Mouse (Mus musculus) lung, embryonic 15.5 days (tissue): Measurements from ENCODE around the gene Coq10a. TPM values are rescaled to one million over a fixed set of nuclear protein-coding genes. Genes with fewer than 3 reads are reported as not detected.

Experiments
- ATAC-seq: fragments of 200-750 bp; cut with Nextera tagmentation; 2 replicates; pipeline ENCODE4 v1.8.0; 2017; ENCODE audit warnings: moderate number of reproducible peaks, borderline replicate concordance; ENCODE audit not compliant: low FRiP score, low TSS enrichment; ENCODE audit errors: extremely low read depth
- H3K27ac ChIP-seq: fragments of 300-500 bp; sonication (generic); 2 replicates; pipeline ENCODE4 v1.5.1; 2015; ENCODE audit warnings: moderate library complexity, mild to moderate bottlenecking, inconsistent platforms
- H3K27me3 ChIP-seq: fragments of 300-500 bp; sonication (generic); 2 replicates; pipeline ENCODE4 v1.6.1; 2015; ENCODE audit warnings: inconsistent platforms
- H3K36me3 ChIP-seq: fragments of 300-500 bp; sonication (generic); 2 replicates; pipeline ENCODE4 v1.6.1; 2015; ENCODE audit warnings: inconsistent platforms
- H3K4me1 ChIP-seq: fragments of 300-500 bp; sonication (generic); 2 replicates; pipeline ENCODE4 v1.6.1; 2015; ENCODE audit warnings: inconsistent platforms
- H3K4me2 ChIP-seq: fragments of 300-500 bp; sonication (generic); 2 replicates; pipeline ENCODE4 v1.6.1; 2015; ENCODE audit warnings: inconsistent platforms, mild to moderate bottlenecking, moderate library complexity
- H3K4me3 ChIP-seq: fragments of 300-500 bp; sonication (generic); 2 replicates; pipeline ENCODE4 v1.5.1; 2015; ENCODE audit warnings: mild to moderate bottlenecking, inconsistent platforms
- H3K9ac ChIP-seq: fragments of 300-500 bp; sonication (generic); 2 replicates; pipeline ENCODE4 v1.6.1; 2015; ENCODE audit warnings: inconsistent platforms
- H3K9me3 ChIP-seq: fragments of 300-500 bp; sonication (generic); 2 replicates; pipeline ENCODE4 v1.6.1; 2016; ENCODE audit warnings: inconsistent platforms
- WGBS: fragments of 180-500 bp; shearing (Covaris S2); methylation state at CpG from one replicate; pipeline ENCODE4 v1.1.7; 2015; 5-methylcytosine and 5-hydroxymethylcytosine counted together
- polyA plus RNA-seq: library from polyadenylated mRNA; unstranded; fragments of >200 nt; fragmentation: Nextera tagmentation; extraction: Ambion mirVana; gene quantifications from 2 replicates; pipeline ENCODE4 v1.2.1, GENCODE M21; 2015

Gene Coq10a
- 12.5 and 12.6 TPM in 2 replicates for polyA plus RNA-seq

DNA sequence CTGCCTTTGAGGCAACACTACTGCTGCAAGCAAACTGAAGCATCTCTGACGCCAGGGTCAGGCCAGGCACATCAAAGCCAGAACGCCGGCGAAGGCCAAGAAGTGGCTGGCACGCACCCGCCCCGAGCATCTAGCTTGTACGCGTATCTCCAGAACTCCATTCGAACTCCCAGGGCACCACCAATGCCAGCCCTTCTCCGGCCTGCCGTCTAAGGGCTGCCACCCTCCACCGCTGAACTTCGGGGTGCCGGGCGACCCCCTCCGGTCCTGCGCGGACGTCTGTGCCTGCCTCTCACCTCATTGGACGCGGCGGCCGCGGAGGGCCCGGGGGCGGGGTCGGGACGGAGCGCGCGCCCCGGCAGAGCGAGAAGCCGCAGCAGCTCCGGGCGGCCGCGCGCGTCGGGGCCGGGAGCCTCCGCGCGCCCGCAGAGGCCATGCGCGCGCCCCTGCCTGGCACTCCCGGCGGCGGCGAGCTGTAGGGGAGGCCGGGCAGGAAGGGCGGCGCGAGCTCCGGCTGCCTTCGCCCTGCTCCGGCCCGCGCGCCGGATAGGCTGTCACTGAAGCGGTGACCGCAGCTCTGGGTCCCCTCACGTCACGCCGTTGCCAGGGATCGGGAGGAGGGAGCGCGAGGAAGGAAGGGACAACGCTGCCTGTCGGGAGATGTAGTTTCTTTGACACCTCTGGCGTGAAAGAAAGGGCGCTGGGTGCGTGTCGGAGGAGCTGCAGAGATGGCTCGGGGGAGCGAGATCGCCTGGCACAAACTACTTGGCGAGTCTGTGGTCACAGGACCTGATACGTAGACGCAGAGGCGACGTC is at the start of gene Coq10a:
Gene Coq10a, minus strand, starts transcription at position 596 of the 816 bp plus-strand sequence.
- Histone ChIP-seq H3K4me1 (peaks cover 14% of the 10 kb centered on the region), H3K9me3 (no peaks in the 10 kb centered on the region), H3K4me2 (peak within 1 kb of the TSS; percentile 84), H3K9ac (peak within 1 kb of the TSS; percentile 74), H3K27me3 (no peaks in the 10 kb centered on the region), H3K4me3 (peak within 1 kb of the TSS; percentile 70), H3K27ac (peak within 1 kb of the TSS; percentile 97), H3K36me3 (peaks cover 10% of the 10 kb centered on the region)
- under 1% methylated on average over 75 of the region's 87 CpGs for WGBS
- peak; percentile 97 for ATAC-seq

DNA sequence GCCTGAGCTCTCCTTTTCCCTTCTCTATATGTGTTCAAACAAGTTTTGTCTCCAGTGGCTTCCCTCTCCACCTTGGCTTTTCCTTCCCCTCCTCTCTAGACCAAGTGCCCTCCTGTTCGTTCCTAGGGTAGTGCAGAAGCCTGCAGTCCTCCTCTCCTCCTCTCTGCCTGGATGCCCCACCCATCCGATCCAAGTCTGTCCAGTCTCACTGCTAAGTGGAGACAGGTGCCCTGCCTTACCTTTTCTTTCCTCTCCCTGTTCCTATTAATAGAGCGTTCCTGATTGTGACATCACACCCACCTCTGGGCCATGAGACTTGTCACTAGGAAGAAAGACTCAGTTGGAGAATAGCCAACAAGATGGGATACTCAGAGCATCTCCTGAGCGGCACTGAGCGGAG is 46.1 kb upstream of the Coq10a start:
- Histone ChIP-seq H3K36me3 (peaks cover 42% of the 10 kb centered on the region), H3K9me3 (no peaks in the 10 kb centered on the region), H3K4me2 (no peak overlapping the region), H3K27me3 (no peaks in the 10 kb centered on the region), H3K27ac (no peak overlapping the region), H3K9ac (no peak overlapping the region), H3K4me3 (no peak overlapping the region), H3K4me1 (peaks cover 24% of the 10 kb centered on the region)
- WGBS = 77% methylated on average over 5 of the region's 5 CpGs
- no peak for ATAC-seq

DNA sequence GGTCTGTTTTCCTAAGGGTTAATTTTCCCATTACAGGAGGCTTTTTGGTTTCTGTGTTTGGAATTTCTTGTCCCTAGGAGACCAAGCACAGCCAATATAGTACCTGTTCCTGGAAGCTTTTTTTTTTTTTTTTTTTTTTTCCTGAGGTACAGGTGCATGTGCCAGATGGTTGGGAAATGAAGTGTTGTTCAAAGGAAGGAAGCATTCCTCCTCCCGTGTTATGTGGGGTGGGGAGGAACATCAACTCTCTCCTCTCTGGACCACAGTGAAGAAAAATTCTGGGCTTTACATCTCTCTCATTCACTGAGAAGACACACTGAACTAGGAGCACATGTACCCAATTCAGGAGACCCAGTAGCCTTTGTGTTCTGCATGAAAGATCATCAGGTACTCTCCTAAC is 44.3 kb upstream of the Coq10a start:
- Histone ChIP-seq H3K4me3 (peak overlapping the region; percentile 89; the same call in 1 of the 2 replicates), H3K27ac (no peak overlapping the region), H3K9me3 (no peaks in the 10 kb centered on the region), H3K27me3 (no peaks in the 10 kb centered on the region), H3K4me1 (peaks cover 32% of the 10 kb centered on the region), H3K9ac (no peak overlapping the region), H3K4me2 (peak overlapping the region; percentile 96), H3K36me3 (peaks cover 28% of the 10 kb centered on the region)
- ATAC-seq = no peak
- WGBS = 40% methylated on average over 1 of the region's 1 CpGs

DNA sequence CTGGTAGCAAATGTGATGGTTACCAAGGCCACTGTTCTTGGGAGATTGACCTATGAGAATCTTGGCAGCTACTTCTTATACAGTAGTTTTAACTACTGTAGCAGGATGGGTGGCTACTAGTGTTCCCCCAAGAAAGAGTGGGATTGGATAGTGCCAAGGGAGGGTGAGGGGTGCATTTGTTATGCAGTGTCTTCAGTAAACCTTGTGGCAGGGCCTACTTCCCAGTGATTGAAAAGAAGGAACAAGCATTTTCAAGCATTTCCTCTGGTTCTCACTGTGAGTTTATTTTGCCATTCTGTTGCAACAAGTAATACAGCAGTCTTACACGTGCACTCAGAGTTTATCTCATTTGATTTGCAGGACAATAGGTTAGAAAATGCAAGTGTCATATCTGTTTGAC is 43.8 kb upstream of the Coq10a start:
- Histone ChIP-seq H3K4me3 (peak overlapping the region; percentile 89), H3K36me3 (peaks cover 25% of the 10 kb centered on the region), H3K4me1 (peaks cover 32% of the 10 kb centered on the region), H3K27me3 (no peaks in the 10 kb centered on the region), H3K4me2 (peak overlapping the region; percentile 96), H3K9ac (peak overlapping the region; percentile 82; the same call in 1 of the 2 replicates), H3K27ac (peak overlapping the region; percentile 97), H3K9me3 (no peaks in the 10 kb centered on the region)
- no peak for ATAC-seq
- 27% methylated on average over 1 of the region's 1 CpGs for WGBS

DNA sequence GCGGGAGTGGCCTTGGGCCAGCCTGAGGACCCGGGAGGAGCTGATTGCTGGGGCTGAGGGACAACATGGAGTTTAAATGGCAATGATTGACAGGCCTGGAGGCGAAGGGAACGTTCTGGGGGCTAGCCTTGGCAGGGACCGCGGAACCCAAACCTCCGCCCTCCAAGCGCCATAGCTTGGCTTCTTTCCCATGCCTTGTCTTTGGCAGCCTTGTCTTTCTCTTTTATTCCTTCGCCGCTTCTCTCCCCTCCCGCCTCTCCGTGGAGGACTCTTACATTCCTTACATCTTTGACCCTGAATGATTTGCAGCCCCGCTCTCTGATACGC is 43.2 kb upstream of the Coq10a start:
- Histone ChIP-seq H3K27ac (peak overlapping the region; percentile 97), H3K9me3 (no peaks in the 10 kb centered on the region), H3K4me2 (peak overlapping the region; percentile 96), H3K27me3 (no peaks in the 10 kb centered on the region), H3K9ac (peak overlapping the region; percentile 82), H3K36me3 (peaks cover 20% of the 10 kb centered on the region), H3K4me1 (peaks cover 32% of the 10 kb centered on the region), H3K4me3 (peak overlapping the region; percentile 89)
- no peak for ATAC-seq
- under 1% methylated on average over 14 of the region's 14 CpGs for WGBS

DNA sequence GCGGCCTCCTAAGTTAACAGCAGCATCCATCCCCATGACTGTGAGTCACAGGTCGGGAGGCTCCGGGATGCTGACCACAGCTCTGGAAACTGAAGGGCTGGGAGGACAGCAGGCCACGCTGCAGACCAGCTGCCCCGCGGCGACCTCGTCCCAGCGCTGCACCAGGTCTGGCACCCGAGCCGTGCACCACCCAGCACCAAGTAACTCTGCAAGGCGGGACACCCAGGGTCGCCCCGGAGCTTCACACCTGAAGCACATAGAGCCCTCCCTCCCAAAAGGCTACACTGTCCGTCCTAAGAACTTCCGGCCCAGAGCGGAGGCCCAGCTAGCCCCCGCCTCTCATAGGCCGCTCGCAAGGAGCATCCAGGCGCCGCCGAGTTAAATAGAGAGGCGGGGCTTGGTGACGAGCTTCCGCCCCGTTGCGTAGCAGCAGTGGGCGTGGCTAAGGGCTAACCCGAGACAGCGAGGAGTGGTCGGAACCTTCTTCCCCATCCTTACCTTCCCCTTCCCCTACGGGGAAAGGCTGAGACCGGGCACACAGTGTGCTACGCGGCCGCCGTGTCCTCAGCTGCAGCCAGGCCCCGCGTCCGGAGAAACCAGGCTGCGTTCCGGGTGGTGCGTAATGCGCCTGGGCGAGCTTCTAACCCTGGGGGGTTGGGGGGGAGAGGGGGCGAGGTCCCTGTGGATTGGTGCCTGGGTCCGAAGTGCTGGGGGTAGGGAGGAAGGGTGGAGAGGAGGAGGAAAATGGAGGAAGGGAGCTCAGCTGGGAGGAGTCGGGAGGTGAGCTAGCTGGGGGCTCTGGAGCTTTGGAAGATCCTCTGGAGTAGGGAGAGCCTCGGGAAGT is 42.6 kb upstream of the Coq10a start, which contains the start of the genes Nabp2 and Rnf41:
Gene Nabp2, minus strand, starts transcription at position 282 of the 844 bp plus-strand sequence.
Gene Rnf41, plus strand, starts transcription at position 447 of the 844 bp plus-strand sequence.
- peak within 1 kb of the TSS; percentile 82 for H3K9ac ChIP-seq
- ATAC-seq = peak; percentile 89
- H3K4me1 ChIP-seq = peaks cover 32% of the 10 kb centered on the region
- no peaks in the 10 kb centered on the region for H3K9me3 ChIP-seq
- no peaks in the 10 kb centered on the region for H3K27me3 ChIP-seq
- peak within 1 kb of the TSS; percentile 89 for H3K4me3 ChIP-seq
- peaks cover 14% of the 10 kb centered on the region for H3K36me3 ChIP-seq
- WGBS = under 1% methylated on average over 48 of the region's 50 CpGs
- peak within 1 kb of the TSS; percentile 96 for H3K4me2 ChIP-seq
- H3K27ac ChIP-seq = peak within 1 kb of the TSS; percentile 97

DNA sequence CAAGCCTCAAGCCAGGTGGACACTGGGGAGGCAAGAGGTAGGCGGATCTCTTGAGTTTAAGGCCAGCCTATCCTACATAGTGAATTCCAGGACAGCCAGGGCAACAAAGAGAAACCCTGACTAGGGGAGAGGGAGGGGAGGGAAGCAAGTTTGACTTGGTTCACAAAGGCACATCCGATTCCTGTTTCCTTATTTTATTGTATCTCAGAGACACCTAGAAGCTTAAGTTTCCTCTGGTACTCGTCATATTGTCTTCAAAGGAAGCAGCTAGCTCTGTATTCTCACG is 41.7 kb upstream of the Coq10a start:
- 16% methylated on average over 4 of the region's 4 CpGs for WGBS
- Histone ChIP-seq H3K4me2 (peak overlapping the region; percentile 96), H3K9me3 (no peaks in the 10 kb centered on the region), H3K27ac (peak overlapping the region; percentile 97), H3K4me1 (peaks cover 32% of the 10 kb centered on the region), H3K4me3 (peak overlapping the region; percentile 89), H3K27me3 (no peaks in the 10 kb centered on the region), H3K9ac (peak overlapping the region; percentile 74), H3K36me3 (peaks cover 11% of the 10 kb centered on the region; the same call in 1 of the 2 replicates)
- ATAC-seq = no peak

DNA sequence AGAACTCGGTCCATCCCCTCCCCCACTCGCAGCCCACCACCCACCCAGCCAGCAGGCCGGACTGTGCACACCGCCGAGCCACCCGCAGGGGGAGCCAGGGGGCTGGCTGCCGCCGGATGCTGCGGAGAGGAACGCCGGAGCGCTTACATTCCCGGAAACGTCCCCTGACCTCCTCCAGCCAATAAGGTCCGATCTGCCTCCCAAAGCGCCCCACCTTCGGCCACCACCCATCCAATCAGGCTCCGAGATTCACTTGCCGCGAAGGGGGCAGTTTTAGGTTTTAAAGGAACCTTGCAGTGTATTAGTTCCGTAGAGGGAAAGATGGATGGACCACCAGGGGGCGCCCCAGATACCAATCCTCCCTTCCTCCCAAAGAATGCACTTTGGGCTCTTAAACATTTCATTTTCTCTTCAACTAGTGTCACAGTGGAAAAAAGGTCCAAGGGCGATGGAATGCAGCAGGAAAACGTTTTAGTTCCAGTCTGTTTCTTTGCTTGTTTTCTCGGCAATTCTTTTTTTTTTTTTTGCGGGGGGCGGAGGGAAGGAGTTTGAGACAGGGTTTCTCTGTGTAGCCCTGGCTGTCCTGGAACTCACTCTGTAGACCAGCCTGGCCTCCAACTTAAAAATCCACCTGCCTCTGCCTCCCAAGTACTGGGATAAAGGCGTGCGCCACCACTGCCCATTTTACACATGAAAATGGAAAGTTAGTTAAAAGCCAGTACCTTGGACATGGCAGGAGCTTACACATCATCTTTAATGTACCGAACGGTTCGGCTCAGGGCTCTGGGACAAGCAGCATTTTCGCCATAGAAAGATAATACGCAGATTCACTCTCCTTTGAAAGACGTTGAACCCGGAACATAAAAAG is 41.1 kb upstream of the Coq10a start:
- WGBS = 3% methylated on average over 36 of the region's 36 CpGs
- ATAC-seq = peak; percentile 91
- H3K36me3 ChIP-seq = peaks cover 8% of the 10 kb centered on the region; the same call in 1 of the 2 replicates
- H3K9me3 ChIP-seq = no peaks in the 10 kb centered on the region
- H3K27me3 ChIP-seq = no peaks in the 10 kb centered on the region
- peak overlapping the region; percentile 74 for H3K9ac ChIP-seq
- H3K27ac ChIP-seq = peak overlapping the region; percentile 97
- H3K4me3 ChIP-seq = peak overlapping the region; percentile 89
- peak overlapping the region; percentile 96 for H3K4me2 ChIP-seq
- H3K4me1 ChIP-seq = peaks cover 32% of the 10 kb centered on the region

DNA sequence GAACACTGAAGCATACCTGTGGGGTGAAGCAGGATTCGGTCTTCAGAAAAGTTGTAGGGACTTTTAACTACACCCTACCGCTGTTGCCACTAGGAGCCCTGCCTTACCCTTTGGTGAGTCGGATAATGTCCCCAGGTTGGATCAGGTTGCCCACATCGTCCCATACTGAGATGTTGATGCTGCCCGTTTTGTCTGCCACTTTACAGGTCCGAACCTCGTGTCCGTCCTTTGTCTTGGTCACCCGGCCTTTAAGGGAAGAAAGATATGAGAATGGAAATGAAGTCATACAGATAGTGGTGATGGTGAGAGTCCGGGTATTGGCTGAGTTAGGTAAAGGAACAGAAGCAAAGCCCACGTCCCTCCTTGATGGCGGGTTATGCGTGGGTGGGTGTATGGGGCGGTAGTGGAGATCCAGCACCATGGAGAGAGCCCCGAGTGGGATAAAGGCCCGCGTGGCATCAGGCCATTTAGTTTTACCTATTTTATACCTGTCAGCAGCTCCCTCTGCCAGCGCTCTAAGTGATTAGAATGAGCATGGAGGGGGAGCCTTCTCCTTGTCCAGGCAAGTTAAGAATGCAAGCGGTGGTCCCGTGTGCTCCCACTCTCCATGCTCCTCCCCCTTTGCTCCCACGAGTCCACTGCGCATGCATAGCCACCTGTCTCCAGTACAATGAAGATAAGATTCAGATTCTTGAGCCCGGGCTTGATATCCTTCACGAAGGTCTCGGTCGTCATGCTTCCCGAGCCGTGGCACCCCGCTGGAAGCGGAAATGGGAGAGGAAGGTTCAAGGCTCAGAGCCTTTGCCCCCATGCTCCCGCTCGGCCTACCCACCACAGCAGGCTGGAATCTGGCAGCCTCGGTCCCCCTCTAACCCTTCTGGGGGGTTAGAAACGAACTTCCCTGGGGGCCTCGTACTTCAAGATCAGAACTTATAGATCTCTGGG is 40.1 kb upstream of the Coq10a start:
- H3K27me3 ChIP-seq = no peaks in the 10 kb centered on the region
- WGBS = 16% methylated on average over 35 of the region's 35 CpGs
- H3K9ac ChIP-seq = peak overlapping the region; percentile 66
- peaks cover 8% of the 10 kb centered on the region; the same call in 1 of the 2 replicates for H3K36me3 ChIP-seq
- peak overlapping the region; percentile 96 for H3K4me2 ChIP-seq
- peaks cover 32% of the 10 kb centered on the region for H3K4me1 ChIP-seq
- no peaks in the 10 kb centered on the region for H3K9me3 ChIP-seq
- peak overlapping the region; percentile 60; the same call in 1 of the 2 replicates for H3K27ac ChIP-seq
- H3K4me3 ChIP-seq = peak overlapping the region; percentile 89
- ATAC-seq = no peak

DNA sequence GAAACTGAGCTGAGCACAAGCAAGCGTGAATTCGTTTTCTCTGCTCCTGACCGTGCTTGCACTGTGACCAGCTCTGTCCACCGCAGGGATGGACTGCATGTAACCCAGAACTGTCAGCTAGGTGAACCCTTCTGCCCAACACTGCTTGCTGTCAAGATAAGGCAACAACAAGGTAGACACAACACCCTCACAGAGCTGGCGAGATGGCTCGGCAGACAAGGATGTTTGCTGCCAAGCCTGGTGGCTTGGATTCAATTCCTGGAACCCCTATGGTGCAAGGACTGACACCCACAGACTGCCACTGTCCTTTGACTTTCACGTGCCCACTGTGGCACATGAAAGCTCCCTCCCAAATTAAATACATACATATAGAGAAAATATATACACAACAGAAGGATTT is 35.1 kb upstream of the Coq10a start:
- 76% methylated on average over 7 of the region's 7 CpGs for WGBS
- no peak overlapping the region for H3K4me2 ChIP-seq
- H3K27me3 ChIP-seq = no peaks in the 10 kb centered on the region
- H3K27ac ChIP-seq = no peak overlapping the region
- H3K4me3 ChIP-seq = no peak overlapping the region
- H3K9me3 ChIP-seq = no peaks in the 10 kb centered on the region
- H3K36me3 ChIP-seq = peaks cover 8% of the 10 kb centered on the region; the same call in 1 of the 2 replicates
- peaks cover 8% of the 10 kb centered on the region for H3K4me1 ChIP-seq
- no peak overlapping the region for H3K9ac ChIP-seq
- no peak for ATAC-seq
